Mouse (Mus musculus) lung, embryonic 15.5 days (tissue): ENCODE data around the gene Sdhaf2. TPM values are rescaled to one million over a fixed set of nuclear protein-coding genes. Genes with fewer than 3 reads are reported as not detected.

Experiments
- ATAC-seq: fragments of 200-750 bp; cut with Nextera tagmentation; 2 replicates; pipeline ENCODE4 v1.8.0; 2017; ENCODE audit warnings: moderate number of reproducible peaks, borderline replicate concordance; ENCODE audit not compliant: low FRiP score, low TSS enrichment; ENCODE audit errors: extremely low read depth
- H3K27ac ChIP-seq: fragments of 300-500 bp; sonication (generic); 2 replicates; pipeline ENCODE4 v1.5.1; 2015; ENCODE audit warnings: moderate library complexity, mild to moderate bottlenecking, inconsistent platforms
- H3K27me3 ChIP-seq: fragments of 300-500 bp; sonication (generic); 2 replicates; pipeline ENCODE4 v1.6.1; 2015; ENCODE audit warnings: inconsistent platforms
- H3K36me3 ChIP-seq: fragments of 300-500 bp; sonication (generic); 2 replicates; pipeline ENCODE4 v1.6.1; 2015; ENCODE audit warnings: inconsistent platforms
- H3K4me1 ChIP-seq: fragments of 300-500 bp; sonication (generic); 2 replicates; pipeline ENCODE4 v1.6.1; 2015; ENCODE audit warnings: inconsistent platforms
- H3K4me2 ChIP-seq: fragments of 300-500 bp; sonication (generic); 2 replicates; pipeline ENCODE4 v1.6.1; 2015; ENCODE audit warnings: inconsistent platforms, mild to moderate bottlenecking, moderate library complexity
- H3K4me3 ChIP-seq: fragments of 300-500 bp; sonication (generic); 2 replicates; pipeline ENCODE4 v1.5.1; 2015; ENCODE audit warnings: mild to moderate bottlenecking, inconsistent platforms
- H3K9ac ChIP-seq: fragments of 300-500 bp; sonication (generic); 2 replicates; pipeline ENCODE4 v1.6.1; 2015; ENCODE audit warnings: inconsistent platforms
- H3K9me3 ChIP-seq: fragments of 300-500 bp; sonication (generic); 2 replicates; pipeline ENCODE4 v1.6.1; 2016; ENCODE audit warnings: inconsistent platforms
- whole genome bisulfite sequencing: fragments of 180-500 bp; shearing (Covaris S2); methylation state at CpG from one replicate; pipeline ENCODE4 v1.1.7; 2015; 5-methylcytosine and 5-hydroxymethylcytosine counted together
- polyA plus RNA-seq: library from polyadenylated mRNA; unstranded; fragments of >200 nt; fragmentation: Nextera tagmentation; extraction: Ambion mirVana; gene quantifications from 2 replicates; pipeline ENCODE4 v1.2.1, GENCODE M21; 2015

The Sdhaf2 gene
- polyA plus RNA-seq, 1 experiment from 2014 or later: 56.5 TPM

- WGBS: 79% methylated on average over 1 of the region's 1 CpGs
- Histone ChIP-seq H3K27me3 (no peaks in the 10 kb centered on the region), H3K36me3 (0 out of 2 replicates have a peak, but pooled peaks cover 11% of the 10 kb centered on the region), H3K4me2 (no peak overlapping the region), H3K27ac (no peak overlapping the region), H3K4me1 (0 out of 2 replicates have a peak, but pooled peaks cover 3% of the 10 kb centered on the region), H3K9me3 (no peaks in the 10 kb centered on the region), H3K4me3 (no peak overlapping the region), H3K9ac (no peak overlapping the region)
- ATAC-seq: no peak
These were observed 30.3 kb downstream of the Sdhaf2 start for GRCm38 (mm10) chr19:10495670-10496069.

DNA sequence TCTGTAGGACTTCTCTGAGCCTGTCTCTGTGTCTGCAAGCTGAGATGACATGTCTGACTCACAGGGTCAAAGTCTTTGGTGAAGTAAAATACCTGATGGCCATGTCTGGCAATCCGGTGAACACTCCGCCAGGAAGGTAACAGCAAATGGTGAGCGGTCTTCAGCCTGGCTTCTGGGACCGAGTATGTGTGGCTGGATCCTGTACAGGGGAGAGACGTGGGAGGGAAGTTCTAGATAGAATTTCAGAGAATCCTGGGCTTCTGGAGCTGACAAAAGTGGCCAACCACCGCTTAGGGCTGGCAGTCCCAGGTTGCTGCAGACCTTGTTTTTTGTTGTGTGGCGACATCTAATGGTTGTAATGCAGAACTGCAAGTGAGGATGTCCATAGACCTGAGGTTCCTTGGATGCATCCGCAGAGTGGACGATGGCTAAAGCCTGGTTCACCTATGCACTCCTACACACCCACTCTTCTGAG, 39.6 kb downstream of the Sdhaf2 start:
- Histone ChIP-seq H3K9ac (no peak overlapping the region), H3K4me3 (no peak overlapping the region), H3K36me3 (no peaks in the 10 kb centered on the region), H3K27me3 (no peaks in the 10 kb centered on the region), H3K9me3 (no peaks in the 10 kb centered on the region), H3K27ac (no peak overlapping the region), H3K4me2 (no peak overlapping the region), H3K4me1 (0 out of 2 replicates have a peak, but pooled peaks cover 5% of the 10 kb centered on the region)
- peak; percentile 61; the same call in 1 of the 2 replicates for ATAC-seq
- WGBS: 18% methylated on average over 9 of the region's 9 CpGs

- Histone ChIP-seq H3K9me3 (no peaks in the 10 kb centered on the region), H3K9ac (no peak within 1 kb of the TSS), H3K4me1 (0 out of 2 replicates have a peak, but pooled peaks cover 5% of the 10 kb centered on the region), H3K4me3 (no peak within 1 kb of the TSS), H3K36me3 (no peaks in the 10 kb centered on the region), H3K27me3 (no peaks in the 10 kb centered on the region), H3K27ac (no peak within 1 kb of the TSS), H3K4me2 (no peak within 1 kb of the TSS)
- ATAC-seq: peak; percentile 60; the same call in 1 of the 2 replicates
- 28% methylated on average over 6 of the region's 6 CpGs for WGBS
These were observed 43.2 kb downstream of the Sdhaf2 start, which contains the start of gene Ppp1r32 for GRCm38 (mm10) chr19:10482703-10483102. Gene Ppp1r32, minus strand, starts transcription at chr19:10482928.

- Histone ChIP-seq H3K9me3 (no peaks in the 10 kb centered on the region), H3K4me1 (0 out of 2 replicates have a peak, but pooled peaks cover 5% of the 10 kb centered on the region), H3K9ac (no peak overlapping the region), H3K4me3 (no peak overlapping the region), H3K36me3 (no peaks in the 10 kb centered on the region), H3K4me2 (no peak overlapping the region), H3K27ac (no peak overlapping the region), H3K27me3 (no peaks in the 10 kb centered on the region)
- ATAC-seq: no peak
- 41% methylated on average over 4 of the region's 4 CpGs for WGBS
These were observed 46.4 kb downstream of the Sdhaf2 start for GRCm38 (mm10) chr19:10479541-10479940.

- H3K9me3 ChIP-seq: no peaks in the 10 kb centered on the region
- H3K4me3 ChIP-seq: no peak overlapping the region
- no peak overlapping the region for H3K4me2 ChIP-seq
- H3K36me3 ChIP-seq: no peaks in the 10 kb centered on the region
- 0 out of 2 replicates have a peak, but pooled peaks cover 7% of the 10 kb centered on the region for H3K4me1 ChIP-seq
- no peak for ATAC-seq
- no peak overlapping the region for H3K9ac ChIP-seq
- no peak overlapping the region for H3K27ac ChIP-seq
- WGBS: 19% methylated on average over 6 of the region's 6 CpGs
- no peaks in the 10 kb centered on the region for H3K27me3 ChIP-seq
These were observed 52.2 kb downstream of the Sdhaf2 start for GRCm38 (mm10) chr19:10473779-10474178.

DNA sequence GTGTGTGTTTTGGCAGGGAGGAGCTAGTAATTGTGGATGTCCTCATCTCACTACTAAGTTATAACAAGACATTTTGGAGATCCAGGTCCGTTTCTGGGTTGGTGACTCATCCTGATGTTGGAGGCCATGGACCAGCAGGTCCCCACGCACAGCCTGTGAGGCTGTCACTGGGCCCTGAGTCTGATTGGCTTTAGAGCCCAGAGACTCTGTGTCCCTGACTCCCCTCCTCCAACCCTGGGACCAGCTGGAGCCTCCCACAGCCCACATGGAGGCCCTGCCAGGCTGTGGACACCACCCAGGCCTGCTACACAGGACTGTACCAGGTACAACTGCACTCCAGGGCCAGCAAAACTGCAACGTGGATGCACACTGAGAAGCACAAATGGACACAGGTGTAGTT, 53.0 kb downstream of the Sdhaf2 start:
- H3K36me3 ChIP-seq: no peaks in the 10 kb centered on the region
- H3K9ac ChIP-seq: no peak overlapping the region
- WGBS: 66% methylated on average over 3 of the region's 3 CpGs
- no peaks in the 10 kb centered on the region for H3K27me3 ChIP-seq
- no peak overlapping the region for H3K4me3 ChIP-seq
- H3K4me1 ChIP-seq: 0 out of 2 replicates have a peak, but pooled peaks cover 7% of the 10 kb centered on the region
- ATAC-seq: no peak
- H3K9me3 ChIP-seq: no peaks in the 10 kb centered on the region
- no peak overlapping the region for H3K4me2 ChIP-seq
- H3K27ac ChIP-seq: no peak overlapping the region

DNA sequence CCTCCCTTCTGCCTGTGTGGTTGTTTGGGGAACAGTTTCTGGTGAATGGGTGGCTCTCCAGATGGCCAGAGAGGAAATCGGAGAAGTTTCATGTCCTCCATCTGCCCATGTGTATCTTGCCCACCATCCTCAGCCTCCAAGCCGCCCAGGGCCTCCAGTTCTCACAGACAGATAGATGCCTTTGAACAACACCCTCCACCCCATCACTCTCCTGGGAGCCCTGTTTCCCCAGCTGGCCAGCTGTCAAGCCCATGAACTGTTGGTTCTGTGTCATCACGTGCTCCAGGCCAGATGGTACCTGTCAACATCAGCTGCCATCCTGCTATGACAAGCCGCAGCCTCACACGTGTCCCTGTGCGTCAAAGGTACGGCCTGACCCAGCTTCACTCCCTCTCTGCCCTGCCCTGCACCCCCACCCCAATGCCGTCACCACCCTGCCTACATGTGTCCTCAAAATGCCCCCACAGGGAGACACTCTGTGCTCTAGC, 56.7 kb downstream of the Sdhaf2 start:
- Histone ChIP-seq H3K27ac (no peak overlapping the region), H3K9me3 (no peaks in the 10 kb centered on the region), H3K4me3 (no peak overlapping the region), H3K27me3 (peaks cover 3% of the 10 kb centered on the region; the same call in 1 of the 2 replicates), H3K4me1 (0 out of 2 replicates have a peak, but pooled peaks cover 7% of the 10 kb centered on the region), H3K36me3 (no peaks in the 10 kb centered on the region), H3K4me2 (no peak overlapping the region), H3K9ac (no peak overlapping the region)
- peak; percentile 49; the same call in 1 of the 2 replicates for ATAC-seq
- 30% methylated on average over 8 of the region's 8 CpGs for WGBS

DNA sequence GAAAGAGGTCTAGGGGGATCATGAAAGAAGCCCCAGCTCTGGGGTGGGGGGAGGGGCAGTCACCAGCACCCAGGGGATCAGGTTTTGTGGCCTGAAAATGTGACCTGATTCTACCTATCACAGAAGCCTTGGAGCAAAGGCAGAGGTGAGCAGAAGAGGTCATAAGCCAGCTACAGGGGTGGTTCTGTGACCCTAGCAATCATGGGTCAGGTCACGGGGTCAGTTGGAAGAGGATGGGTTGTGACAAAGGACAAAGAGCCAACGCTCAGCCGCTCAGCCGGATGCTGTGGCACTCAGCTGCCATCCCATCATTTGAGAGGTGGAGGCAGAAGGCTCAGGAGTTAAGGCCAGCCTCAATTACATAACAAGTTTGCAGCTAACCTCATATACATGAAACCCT, 61.5 kb downstream of the Sdhaf2 start:
- Histone ChIP-seq H3K4me3 (no peak overlapping the region), H3K9me3 (no peaks in the 10 kb centered on the region), H3K27me3 (peaks cover 37% of the 10 kb centered on the region), H3K9ac (no peak overlapping the region), H3K27ac (no peak overlapping the region), H3K4me2 (no peak overlapping the region), H3K36me3 (no peaks in the 10 kb centered on the region), H3K4me1 (0 out of 2 replicates have a peak, but pooled peaks cover 16% of the 10 kb centered on the region)
- ATAC-seq: no peak
- WGBS: 49% methylated on average over 4 of the region's 4 CpGs

DNA sequence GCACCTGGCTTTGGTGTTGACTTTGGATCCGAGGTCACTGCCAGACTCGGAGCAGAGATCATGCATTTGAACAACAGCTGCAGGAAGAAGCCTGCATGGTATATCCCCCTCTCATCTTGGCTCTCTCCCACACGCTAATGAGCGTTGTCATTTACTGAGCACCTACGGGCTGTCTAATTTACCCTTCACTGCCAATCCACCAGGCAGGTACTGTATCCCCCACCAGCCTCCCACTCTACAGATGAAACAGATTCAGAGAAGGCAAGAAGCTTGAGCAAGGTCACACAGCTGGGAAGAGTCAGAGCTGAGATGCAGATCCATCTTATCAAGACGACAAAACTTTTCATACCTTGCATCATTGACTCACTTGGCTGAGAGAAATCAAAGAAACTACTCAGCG, 64.4 kb downstream of the Sdhaf2 start:
- WGBS: 11% methylated on average over 7 of the region's 7 CpGs
- no peaks in the 10 kb centered on the region for H3K36me3 ChIP-seq

DNA sequence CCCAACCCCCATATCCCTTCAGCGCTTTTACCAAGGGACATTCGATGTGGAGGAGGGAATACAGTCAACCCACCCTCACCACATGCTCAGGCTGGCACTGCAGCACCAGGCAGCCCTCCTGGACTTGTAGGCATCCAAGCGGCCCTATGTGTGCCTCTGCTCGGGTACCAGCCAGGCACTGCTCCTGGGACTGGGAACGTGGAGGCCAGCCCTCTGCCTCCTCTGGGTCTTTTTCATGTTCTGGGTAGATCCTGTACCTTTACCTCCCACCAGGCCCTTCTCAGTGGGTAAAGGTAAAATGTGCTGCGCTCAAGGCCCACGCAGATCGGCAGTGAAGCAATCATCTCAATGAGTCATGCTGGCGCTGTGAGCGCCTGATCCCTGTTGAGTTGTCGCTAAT, 66.0 kb downstream of the Sdhaf2 start:
- Histone ChIP-seq H3K36me3 (no peaks in the 10 kb centered on the region), H3K4me1 (peaks cover 37% of the 10 kb centered on the region), H3K27ac (no peak overlapping the region), H3K4me2 (no peak overlapping the region), H3K9ac (no peak overlapping the region), H3K4me3 (no peak overlapping the region), H3K27me3 (peaks cover 80% of the 10 kb centered on the region), H3K9me3 (no peaks in the 10 kb centered on the region)
- no peak for ATAC-seq
- 55% methylated on average over 11 of the region's 11 CpGs for WGBS

More for the DNA sequence above, 64.4 kb downstream of the Sdhaf2 start:
- no peak for ATAC-seq
- Histone ChIP-seq H3K9me3 (no peaks in the 10 kb centered on the region), H3K4me3 (no peak overlapping the region), H3K27ac (no peak overlapping the region), H3K9ac (no peak overlapping the region), H3K4me1 (peaks cover 32% of the 10 kb centered on the region), H3K4me2 (no peak overlapping the region), H3K27me3 (peaks cover 63% of the 10 kb centered on the region)

DNA sequence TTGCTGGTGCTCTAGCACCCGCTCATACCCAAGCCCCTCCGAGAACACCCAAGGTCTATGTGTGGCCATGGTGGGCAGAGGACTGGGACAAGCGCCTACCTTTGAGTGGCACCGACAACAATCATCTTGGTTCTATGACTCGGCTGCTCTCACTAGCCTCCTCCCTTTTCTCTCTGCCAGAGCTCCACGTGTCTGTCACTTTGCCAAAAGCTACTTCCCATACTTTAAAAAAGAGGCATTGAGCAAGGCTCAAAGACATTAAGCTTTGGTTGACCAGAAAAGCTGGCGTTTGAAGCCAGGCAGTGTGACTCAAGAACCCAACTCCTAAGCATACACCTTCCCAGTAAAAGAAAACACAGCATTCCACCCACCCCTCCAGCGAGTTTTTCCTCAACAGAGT, 67.8 kb downstream of the Sdhaf2 start:
- peaks cover 37% of the 10 kb centered on the region for H3K4me1 ChIP-seq
- no peak overlapping the region for H3K9ac ChIP-seq
- H3K9me3 ChIP-seq: no peaks in the 10 kb centered on the region
- H3K4me3 ChIP-seq: peak overlapping the region; percentile 50
- H3K36me3 ChIP-seq: no peaks in the 10 kb centered on the region
- 10% methylated on average over 8 of the region's 8 CpGs for WGBS
- no peak overlapping the region for H3K27ac ChIP-seq
- H3K27me3 ChIP-seq: peaks cover 84% of the 10 kb centered on the region
- H3K4me2 ChIP-seq: peak overlapping the region; percentile 95
- peak; percentile 16 for ATAC-seq

DNA sequence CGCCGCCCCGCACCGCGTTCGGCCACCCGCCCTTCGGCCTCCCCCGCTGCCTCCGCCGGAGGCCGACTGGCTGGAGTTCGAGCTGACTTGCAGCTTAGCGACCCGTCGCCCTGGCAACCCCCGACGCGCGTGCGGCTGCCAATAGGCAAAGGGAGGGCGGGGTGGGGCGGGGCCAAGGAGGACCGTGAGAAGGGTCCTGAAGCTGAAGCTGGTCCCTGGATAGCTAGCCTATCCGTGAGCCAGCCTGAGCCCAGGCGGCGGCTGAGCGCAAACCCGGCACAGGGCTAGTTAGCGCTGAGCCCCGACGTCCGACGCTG, 68.5 kb downstream of the Sdhaf2 start:
- H3K4me1 ChIP-seq: peaks cover 35% of the 10 kb centered on the region
- H3K9me3 ChIP-seq: no peaks in the 10 kb centered on the region
- H3K9ac ChIP-seq: peak overlapping the region; percentile 15; the same call in 1 of the 2 replicates
- peak overlapping the region; percentile 50 for H3K4me3 ChIP-seq
- H3K4me2 ChIP-seq: peak overlapping the region; percentile 95
- no peak overlapping the region for H3K27ac ChIP-seq
- no peaks in the 10 kb centered on the region for H3K36me3 ChIP-seq
- peaks cover 85% of the 10 kb centered on the region for H3K27me3 ChIP-seq
- peak; percentile 91 for ATAC-seq
- WGBS: under 1% methylated on average over 28 of the region's 34 CpGs
